Mouse (Mus musculus) heart, postnatal 4 days (tissue): ENCODE data around the gene Zbtb8b. TPM values are rescaled to one million over a fixed set of nuclear protein-coding genes. Genes with fewer than 3 reads are reported as not detected.
"Not testable (repeated sequence)": the region's sequence is repeated elsewhere in the genome, so short reads cannot be mapped to it uniquely, and the experiment has no call there.

Experiments used
- DNase-seq: peaks from one replicate; pipeline ENCODE4 v3.0.0; 2021
- total RNA-seq, 2 experiments: library from RNA; stranded (reverse); gene quantifications; 2 replicates each; pipeline ENCODE4 v1.2.3; 2021

Zbtb8b gene
- total RNA-seq, 2 experiments from 2014 or later = 0.92 to 1.2 TPM

- no peak for DNase-seq
Observed at GRCm38 (mm10) chr4:129415892-129416291, 24.8 kb downstream of the Zbtb8b start.

- no peak for DNase-seq
Observed at GRCm38 (mm10) chr4:129410991-129411390, 29.7 kb downstream of the Zbtb8b start.

GRCm38 (mm10) chr4:129410532-129410931 lies 30.1 kb downstream of the Zbtb8b start:
- DNase-seq = not testable (repeated sequence)

DNA sequence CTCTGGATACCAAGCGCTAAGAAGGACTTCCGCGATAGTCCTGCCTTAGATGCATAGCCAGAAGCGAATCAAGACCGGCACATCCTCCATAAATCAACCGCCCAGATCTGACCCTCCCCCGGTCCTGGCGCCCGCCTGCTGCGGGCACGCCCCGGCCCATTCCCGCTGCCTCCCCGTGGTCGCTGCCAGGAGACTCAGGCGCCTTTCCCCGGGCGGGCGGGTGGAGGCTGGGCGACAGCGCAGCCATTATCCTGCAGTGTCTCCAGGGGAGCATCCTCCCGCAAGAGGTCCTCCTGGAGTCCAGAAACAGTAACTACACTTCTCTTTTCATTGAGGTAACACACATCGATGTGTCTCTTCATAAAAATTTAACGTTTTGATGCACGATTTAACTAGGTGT lies 34.2 kb downstream of the Zbtb8b start:
- peak; percentile 68 for DNase-seq

DNA sequence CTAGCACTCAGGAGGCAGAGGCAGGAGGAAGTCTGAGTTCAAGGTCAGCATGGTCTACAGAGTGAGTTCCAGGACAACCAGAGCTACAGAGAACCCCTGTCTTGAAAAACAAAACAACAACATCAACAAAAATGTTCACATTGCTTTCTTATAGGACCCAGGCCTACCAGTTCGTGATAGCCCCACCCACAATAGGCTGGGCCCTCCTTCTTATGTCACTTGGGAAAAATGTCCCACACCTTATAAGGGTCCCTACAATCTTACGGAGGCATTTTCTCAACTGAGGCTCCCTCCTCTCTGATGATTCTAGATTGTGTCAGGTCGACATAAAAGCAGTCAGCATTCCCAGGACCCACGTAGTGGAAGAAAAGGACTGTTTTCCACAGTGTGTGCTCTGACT lies 40.8 kb downstream of the Zbtb8b start:
- DNase-seq = no peak

DNA sequence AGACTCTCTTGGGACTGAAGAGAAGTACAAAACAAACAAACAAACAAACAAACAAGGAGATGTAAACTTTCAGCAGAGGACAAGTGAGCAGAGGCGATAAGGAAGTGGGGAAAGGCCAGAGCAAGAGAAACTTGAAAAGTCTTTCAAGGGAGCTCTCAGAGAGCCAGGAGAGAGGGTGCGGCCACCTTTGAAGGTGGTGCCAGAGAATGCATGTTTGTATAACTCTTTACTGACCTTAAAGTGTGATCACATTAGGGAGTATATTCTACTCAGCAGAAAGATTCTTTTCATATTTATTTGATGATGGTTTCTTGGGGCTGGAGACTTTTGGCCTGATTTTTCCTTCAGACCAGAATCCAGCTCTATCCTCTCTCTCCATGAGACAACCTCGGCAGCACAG lies 43.7 kb downstream of the Zbtb8b start:
- DNase-seq = no peak

GRCm38 (mm10) chr4:129394089-129394870 lies 46.4 kb downstream of the Zbtb8b start:
- DNase-seq = no peak

- DNase-seq = no peak
Observed at GRCm38 (mm10) chr4:129390936-129391557, 49.6 kb downstream of the Zbtb8b start.

DNA sequence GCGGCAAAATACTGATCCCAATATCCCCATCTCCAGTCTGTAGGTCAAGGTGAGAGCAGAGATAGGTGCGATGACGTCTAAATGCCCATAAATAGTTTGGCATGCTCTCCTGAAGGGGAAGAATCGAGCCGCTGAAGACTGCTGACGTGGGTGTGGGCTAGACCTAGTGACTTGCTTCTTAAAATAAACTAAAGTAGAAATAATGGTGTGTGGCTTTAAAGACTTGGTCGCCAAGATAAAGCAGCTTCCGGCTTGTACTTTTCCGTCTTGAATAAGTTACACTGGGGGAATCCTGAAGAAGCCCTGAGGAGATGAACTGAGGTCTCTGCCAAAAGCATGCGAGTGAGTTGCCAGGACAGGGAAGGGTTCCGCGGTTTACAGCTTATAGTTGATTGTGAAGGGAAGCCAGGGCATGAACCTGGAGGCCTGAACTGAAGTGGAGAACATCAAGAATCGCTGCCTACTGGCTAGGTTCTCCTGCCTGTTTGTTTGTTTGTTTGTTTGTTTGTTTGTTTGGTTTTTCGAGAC lies 50.4 kb downstream of the Zbtb8b start:
- DNase-seq = peak; percentile 34

DNA sequence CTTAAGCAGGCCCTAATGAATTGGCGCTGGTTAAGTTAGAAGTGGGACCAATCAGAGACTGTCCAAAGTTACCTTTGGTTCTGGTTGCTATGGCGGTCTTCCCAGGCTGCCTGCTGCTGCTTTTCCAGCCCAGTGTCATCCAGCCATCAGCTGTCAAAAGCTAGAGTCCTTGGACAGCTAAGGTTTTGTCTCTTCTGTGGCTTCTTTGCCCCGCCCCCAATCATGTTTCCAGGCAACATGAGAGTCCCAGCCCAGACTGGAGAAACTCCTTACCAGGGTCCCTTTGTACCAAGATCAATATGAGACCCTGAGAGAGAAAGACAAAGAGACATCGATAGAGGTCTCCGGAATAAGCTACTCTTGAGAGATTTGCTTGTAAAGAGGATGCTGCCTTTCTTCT lies 52.2 kb downstream of the Zbtb8b start:
- DNase-seq = no peak

DNA sequence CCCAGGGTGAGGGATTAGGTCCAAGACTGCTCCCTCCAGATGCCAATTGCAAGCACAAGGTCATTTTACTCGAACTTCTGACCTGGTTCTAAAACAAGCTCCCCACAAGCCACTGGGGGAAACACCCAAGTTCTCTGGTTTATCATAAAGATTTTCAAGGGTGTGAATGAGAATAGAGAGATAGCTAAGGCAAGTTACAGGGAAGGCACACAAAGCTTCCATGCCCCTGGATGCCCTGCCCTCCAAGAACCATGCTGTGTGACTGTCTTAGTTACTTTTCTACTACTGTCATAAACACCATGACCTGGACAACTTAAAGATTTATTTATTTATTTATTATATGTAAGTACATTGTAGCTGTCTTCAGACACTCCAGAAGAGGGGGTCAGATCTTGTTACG lies 53.7 kb downstream of the Zbtb8b start:
- no peak for DNase-seq

DNA sequence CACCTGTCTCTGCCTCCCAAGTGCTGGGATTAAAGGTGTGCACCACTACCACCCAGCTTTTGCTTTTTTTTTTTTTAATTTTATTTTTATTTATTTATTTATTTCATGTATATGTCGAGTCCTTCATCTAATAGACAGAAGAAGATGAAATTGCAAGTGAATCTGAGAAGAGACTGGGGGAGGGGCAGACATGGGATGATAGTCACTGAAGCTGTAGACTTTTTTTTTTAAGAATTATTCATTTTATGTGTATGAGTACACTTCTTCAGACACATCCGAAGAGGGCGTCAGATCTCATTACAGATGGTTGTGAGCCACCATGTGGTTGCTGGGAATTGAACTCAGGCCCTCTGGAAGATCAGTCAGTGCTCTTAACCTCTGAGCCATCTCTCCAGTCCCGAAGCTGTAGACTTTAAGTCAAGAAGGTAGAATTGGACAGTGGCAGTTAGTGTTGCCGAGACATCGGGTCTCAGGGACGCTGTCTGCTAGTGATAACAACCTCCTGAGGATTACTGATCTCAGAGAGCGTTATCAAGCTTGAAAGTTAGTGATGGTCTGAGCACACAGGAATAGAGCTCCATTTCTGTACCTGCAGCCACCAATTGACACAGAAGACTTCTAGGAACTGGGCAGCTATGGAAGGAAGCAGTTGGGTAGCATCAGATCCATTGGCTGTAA lies 54.2 kb downstream of the Zbtb8b start:
- DNase-seq = no peak

DNA sequence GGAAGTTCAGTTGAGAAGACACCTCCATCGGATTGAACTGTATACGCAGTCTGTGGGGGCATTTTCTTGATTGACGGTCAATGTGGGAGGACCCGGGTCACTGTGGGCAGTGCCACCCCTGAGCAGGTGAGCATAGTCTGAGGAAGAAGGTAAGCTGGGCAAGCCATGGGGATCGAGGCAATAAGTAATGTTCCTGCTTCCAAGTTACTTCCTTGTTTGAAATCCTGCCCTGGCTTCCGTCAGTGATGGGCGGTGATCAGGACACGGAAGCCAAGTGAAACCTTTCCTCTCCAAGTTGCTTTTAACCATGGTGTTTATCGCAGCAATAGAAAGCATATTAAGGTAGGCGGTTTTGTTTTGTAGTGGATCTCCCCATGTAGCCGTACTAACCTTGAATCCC lies 55.0 kb downstream of the Zbtb8b start:
- DNase-seq = no peak

DNA sequence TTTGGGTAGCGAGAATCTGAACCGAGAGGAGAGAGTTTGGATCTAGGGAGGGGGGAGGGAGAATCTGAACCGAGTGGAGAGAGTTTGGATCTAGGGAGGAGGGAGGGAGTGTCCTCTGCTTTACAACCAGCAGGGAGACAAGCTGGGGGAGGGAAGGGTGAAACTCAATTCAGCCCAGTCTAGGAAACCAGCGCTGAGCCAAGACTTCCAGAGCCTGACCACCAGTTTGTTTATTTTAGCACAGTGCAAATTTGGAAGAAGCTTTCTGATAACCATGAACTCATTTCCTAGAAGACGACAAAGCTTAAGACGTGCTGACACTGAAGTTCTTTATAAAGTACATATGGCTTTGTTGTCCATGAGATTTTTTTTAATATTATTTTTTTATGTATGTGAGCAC lies 56.2 kb downstream of the Zbtb8b start:
- peak; percentile 58 for DNase-seq

DNA sequence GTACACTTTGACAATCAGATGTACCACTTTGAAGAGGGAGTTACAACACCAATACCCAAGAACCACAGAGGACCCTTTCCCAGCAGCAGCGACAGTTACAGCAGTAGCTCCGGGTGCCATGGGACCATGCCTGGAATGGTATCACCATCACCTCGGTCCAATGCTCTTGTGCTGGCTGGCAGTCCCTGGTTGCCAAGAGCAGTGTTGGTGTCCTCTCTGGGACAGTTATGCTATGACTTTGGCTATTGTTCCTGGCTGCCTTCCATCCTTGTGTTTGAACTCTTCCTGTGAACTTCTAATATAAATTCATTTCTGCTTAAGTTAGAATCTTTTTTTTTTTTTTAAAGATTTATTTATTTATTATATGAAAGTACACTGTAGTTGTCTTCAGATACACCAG lies 57.1 kb downstream of the Zbtb8b start:
- no peak for DNase-seq

DNA sequence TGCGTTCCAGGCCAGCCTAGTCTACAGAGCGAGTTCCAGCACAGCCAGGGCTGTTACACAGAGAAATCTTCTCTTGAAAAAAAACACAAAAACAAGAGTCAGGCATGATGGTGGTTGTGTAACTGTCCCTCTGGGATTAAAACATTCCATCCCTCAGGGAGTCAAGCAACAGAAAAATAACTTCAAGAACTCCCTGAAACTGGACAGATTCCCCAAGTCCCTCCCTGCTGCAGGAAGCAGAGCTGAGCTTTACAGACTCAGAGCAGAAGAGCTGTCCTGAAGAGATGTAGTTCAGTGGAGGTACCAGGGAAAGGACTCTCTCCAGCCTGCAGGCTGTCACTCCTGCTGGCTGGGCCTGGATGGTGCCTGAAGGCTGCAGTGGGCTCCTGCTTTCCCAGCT lies 58.2 kb downstream of the Zbtb8b start:
- DNase-seq = no peak

- DNase-seq = no peak
Observed at GRCm38 (mm10) chr4:129382029-129382428, 58.6 kb downstream of the Zbtb8b start.

DNA sequence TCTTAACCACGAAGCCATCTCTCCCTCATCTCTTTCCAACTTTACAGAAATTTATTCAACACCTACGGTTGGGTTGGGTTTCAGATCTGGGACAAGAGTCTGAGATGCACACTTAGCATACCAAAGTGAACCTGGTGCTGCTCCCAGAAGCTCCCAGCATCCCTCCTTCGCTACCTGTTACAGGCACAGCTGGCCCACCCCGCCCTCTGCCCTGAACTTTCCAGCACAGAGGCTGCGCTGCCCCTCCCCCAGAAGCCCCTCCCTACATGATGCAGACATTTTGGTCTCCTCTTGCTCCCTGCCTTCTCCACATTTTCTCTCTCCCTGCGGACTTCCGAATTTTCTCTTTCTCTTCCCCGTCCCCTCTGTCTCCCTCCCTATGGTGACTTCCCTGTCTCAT lies 59.5 kb downstream of the Zbtb8b start:
- no peak for DNase-seq

DNA sequence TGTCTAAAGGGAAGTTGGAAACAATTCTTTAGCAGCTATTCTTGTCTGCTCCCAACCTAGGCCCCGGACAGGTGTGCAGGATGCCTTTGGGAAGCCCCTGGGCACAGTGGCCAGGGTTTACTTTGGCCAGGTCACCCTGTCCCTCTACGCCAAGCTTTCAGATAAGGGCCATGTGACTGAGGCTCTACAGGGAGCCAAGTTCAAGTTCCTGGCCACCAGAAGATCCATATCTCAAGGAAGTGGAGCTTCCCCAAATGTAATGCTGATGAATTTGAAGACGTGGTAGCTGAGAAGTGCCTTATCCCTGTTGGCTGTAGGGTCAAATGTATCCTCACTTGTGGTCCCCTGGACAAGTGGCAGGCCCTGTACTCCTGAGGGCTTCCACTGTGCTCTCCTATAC lies 60.8 kb downstream of the Zbtb8b start:
- no peak for DNase-seq

DNA sequence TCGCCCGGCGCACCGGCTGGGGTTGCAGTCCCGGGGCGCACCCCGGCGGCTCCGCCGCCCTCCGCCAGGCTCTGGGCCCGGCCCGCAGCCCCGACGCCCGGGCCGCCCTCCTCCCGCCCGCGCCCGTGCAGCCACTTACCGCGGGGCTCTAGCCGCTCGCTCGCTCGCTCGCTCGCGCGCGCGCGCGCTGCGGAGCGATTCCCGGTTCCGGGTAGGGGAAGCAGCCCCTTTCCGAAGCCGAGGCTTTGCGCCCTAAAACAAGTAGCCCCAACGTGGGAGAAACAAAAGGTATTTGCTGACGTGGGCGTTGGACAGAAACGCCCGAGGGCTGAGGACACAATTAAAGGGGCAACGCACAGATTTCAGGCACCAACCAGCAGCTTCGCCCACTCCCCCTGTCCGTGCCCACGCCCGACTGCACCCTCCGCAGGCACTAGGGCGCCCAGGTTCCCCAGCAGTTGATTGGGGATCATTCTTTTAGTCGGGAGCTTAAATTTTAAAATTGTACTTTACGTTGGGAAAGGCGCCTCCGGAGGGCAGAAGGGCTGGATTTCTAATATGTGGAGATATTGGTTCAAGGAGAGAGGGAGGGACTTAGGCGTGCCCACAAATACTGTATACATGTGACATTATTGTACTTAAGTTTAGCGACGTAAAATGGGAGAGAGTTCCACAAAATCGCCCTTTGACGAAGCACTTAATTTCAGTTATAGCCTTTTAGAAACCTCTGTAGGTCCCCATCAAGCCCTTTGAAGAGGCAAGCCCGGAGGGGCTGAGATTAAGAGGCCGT lies 62.9 kb downstream of the Zbtb8b start, which contains the start of gene Zbtb8a:
Gene Zbtb8a (minus strand): TSS at position 516 of the 790 bp plus-strand sequence.
- peak; percentile 60 for DNase-seq

DNA sequence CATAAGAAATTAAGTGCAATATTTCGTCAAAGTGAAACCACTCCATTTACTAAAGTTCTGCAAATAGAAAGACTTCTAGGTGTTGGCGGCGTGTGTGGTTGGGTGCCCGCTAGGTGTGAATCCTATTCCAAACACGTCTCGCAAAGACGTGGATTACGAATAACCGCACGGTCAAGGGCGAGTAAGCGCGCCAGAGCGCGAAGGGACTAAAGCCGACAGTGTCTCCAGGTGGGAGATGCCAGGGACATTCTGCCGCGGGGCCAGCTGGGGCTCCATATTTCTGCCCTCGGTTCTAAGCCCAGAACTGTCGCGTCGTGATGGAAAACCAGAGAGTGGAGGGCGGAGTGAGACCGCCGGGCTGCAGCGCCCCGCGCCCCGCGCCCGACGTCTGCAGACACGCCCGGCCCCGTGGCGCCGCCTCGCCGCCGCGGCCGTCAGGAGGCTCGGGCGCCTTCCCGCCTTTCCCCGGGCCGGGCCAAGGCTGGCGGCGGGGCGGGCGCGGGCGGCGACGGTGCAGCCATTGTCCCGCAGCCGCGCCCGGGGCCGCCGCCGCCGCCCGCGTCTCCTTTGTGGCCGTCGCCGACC lies 63.6 kb downstream of the Zbtb8b start:
- peak; percentile 55 for DNase-seq

- DNase-seq = no peak
Observed at GRCm38 (mm10) chr4:129375821-129376220, 64.8 kb downstream of the Zbtb8b start.
